Mouse (Mus musculus): ENCODE data around the gene Ccl21b. TPM values are rescaled to one million over a fixed set of nuclear protein-coding genes. Genes with fewer than 3 reads are reported as not detected.

Gene Ccl21b
- polyA plus RNA-seq (2017; shearing (Covaris generic)), result not detected

GRCm38 (mm10) chr4:42255467-42255866 is at the start of gene Ccl21b:
Gene Ccl21b, plus strand, starts transcription at chr4:42255767.

GRCm38 (mm10) chr4:42240339-42240738 is 15.2 kb upstream of the Ccl21b start, which contains the start of gene Gm10600:
Gene Gm10600, plus strand, starts transcription at chr4:42240639.

GRCm38 (mm10) chr4:42293967-42294366 is 38.4 kb downstream of the Ccl21b start, which contains the start of gene Gm21953:
Gene Gm21953, plus strand, starts transcription at chr4:42294267.

Other genes with a start within 250 kb of the Ccl21b start
- not detected for gene Gm21093, start 221.0 kb upstream of the Ccl21b start, polyA plus RNA-seq (2017; shearing (Covaris generic))
- gene Gm3893, start 164.6 kb upstream of the Ccl21b start, polyA plus RNA-seq (2017; shearing (Covaris generic)), result not detected
- not detected for gene Gm13304, start 140.9 kb upstream of the Ccl21b start, polyA plus RNA-seq (2017; shearing (Covaris generic))
- not detected for gene Gm13306, start 102.3 kb upstream of the Ccl21b start, polyA plus RNA-seq (2017; shearing (Covaris generic))
- gene Gm13305, start 87.2 kb upstream of the Ccl21b start, polyA plus RNA-seq (2017; shearing (Covaris generic)), result not detected
- gene Gm10600, start 15.1 kb upstream of the Ccl21b start, polyA plus RNA-seq (2017; shearing (Covaris generic)), result not detected
- gene Gm21953, start 38.5 kb downstream of the Ccl21b start, polyA plus RNA-seq (2017; shearing (Covaris generic)), result not detected
- not detected for gene Fam205a3, start 62.6 kb downstream of the Ccl21b start, polyA plus RNA-seq (2017; shearing (Covaris generic))
- gene Gm21586, start 183.6 kb downstream of the Ccl21b start, polyA plus RNA-seq (2017; shearing (Covaris generic)), result not detected
- gene Gm2163, start 211.0 kb downstream of the Ccl21b start, polyA plus RNA-seq (2017; shearing (Covaris generic)), result not detected